Mouse (Mus musculus): ENCODE measurements around the gene Snhg11.

GRCm38 (mm10) chr2:158359757-158360620, 15.4 kb upstream of the Snhg11 start:
- no peak for TF ChIP-seq POLR2A (IDR thresholded peaks at IDR 0.05; ENCODE audit: insufficient read depth, low read length)
- TF ChIP-seq CTCF (IDR thresholded peaks at IDR 0.05; ENCODE audit: low read depth, low read length): no peak
- no peak for TF ChIP-seq EP300 (IDR thresholded peaks at IDR 0.05; ENCODE audit: insufficient read depth, low read depth, low read length)
